Mouse (Mus musculus) hindbrain, embryonic 14.5 days (tissue): ENCODE measurements around the gene Lasp1. TPM values are rescaled to one million over a fixed set of nuclear protein-coding genes. Genes with fewer than 3 reads are reported as not detected.

Source experiments
- ATAC-seq: fragments of 200-750 bp; cut with Nextera tagmentation; 2 replicates; pipeline ENCODE4 v1.8.0; 2017; ENCODE audit warnings: moderate number of reproducible peaks, mild to moderate bottlenecking, moderate TSS enrichment, moderate library complexity; ENCODE audit not compliant: low FRiP score
- DNase-seq: peaks from one replicate; pipeline ENCODE4 v3.0.0-alpha.2; 2015; ENCODE audit warnings: low spot score
- H3K27ac ChIP-seq: fragments of 300-500 bp; sonication (generic); 2 replicates; pipeline ENCODE4 v1.5.1; 2014; ENCODE audit warnings: mild to moderate bottlenecking, moderate library complexity
- H3K27me3 ChIP-seq: fragments of 300-500 bp; sonication (generic); 2 replicates; pipeline ENCODE4 v1.6.1; 2014; ENCODE audit warnings: mild to moderate bottlenecking, low read length, mixed read lengths; ENCODE audit not compliant: control insufficient read depth, insufficient read depth
- H3K36me3 ChIP-seq: fragments of 300-500 bp; sonication (generic); replicated peaks from 2 replicates; pipeline ENCODE4 v1.6.1; 2014; ENCODE audit not compliant: control insufficient read depth, insufficient read depth
- H3K4me1 ChIP-seq: fragments of 300-500 bp; sonication (generic); replicated peaks from 2 replicates; pipeline ENCODE4 v1.6.1; 2014; ENCODE audit warnings: antibody characterized with exemption, low read length, mixed read lengths; ENCODE audit not compliant: control insufficient read depth, insufficient read depth
- H3K4me2 ChIP-seq: fragments of 300-500 bp; sonication (generic); replicated peaks from 2 replicates; pipeline ENCODE4 v1.6.1; 2014; ENCODE audit warnings: mild to moderate bottlenecking, moderate library complexity
- H3K4me3 ChIP-seq: fragments of 300-500 bp; sonication (generic); replicated peaks from 2 replicates; pipeline ENCODE4 v1.5.1; 2014; ENCODE audit warnings: mild to moderate bottlenecking, low read length
- H3K9ac ChIP-seq: fragments of 300-500 bp; sonication (generic); 2 replicates; pipeline ENCODE4 v1.6.1; 2014
- H3K9me3 ChIP-seq: fragments of 300-500 bp; sonication (generic); 2 replicates; pipeline ENCODE4 v1.6.1; 2016; ENCODE audit warnings: low read length; ENCODE audit not compliant: control insufficient read depth
- WGBS: fragments of 180-500 bp; shearing (Covaris S2); extraction: QIAGEN DNeasy Blood & Tissue Kit; methylation state at CpG from one replicate; pipeline ENCODE4 v1.1.7; 2014; 5-methylcytosine and 5-hydroxymethylcytosine counted together
- polyA plus RNA-seq: library from polyadenylated mRNA; unstranded; fragments of >200 nt; fragmentation: Nextera tagmentation; extraction: Ambion mirVana; gene quantifications from 2 replicates; pipeline ENCODE4 v1.2.1, GENCODE M21; 2014

Lasp1 gene
- polyA plus RNA-seq, 1 experiment from 2014 or later = 110 TPM

- peaks cover 74% of the 10 kb centered on the region for H3K4me1 ChIP-seq
- H3K9me3 ChIP-seq = no peaks in the 10 kb centered on the region
- no peak for ATAC-seq
- 43% methylated on average over 7 of the region's 7 CpGs for WGBS
- peak overlapping the region; percentile 38; the same call in 1 of the 2 replicates for H3K9ac ChIP-seq
- no peak for DNase-seq
- peak overlapping the region; percentile 74 for H3K27ac ChIP-seq
- no peak overlapping the region for H3K4me3 ChIP-seq
- peaks cover 38% of the 10 kb centered on the region for H3K36me3 ChIP-seq
- no peaks in the 10 kb centered on the region for H3K27me3 ChIP-seq
- peak overlapping the region; percentile 36 for H3K4me2 ChIP-seq
Observed at GRCm38 (mm10) chr11:97806613-97806964, 7.8 kb downstream of the Lasp1 start.

GRCm38 (mm10) chr11:97807626-97808025 is 8.8 kb downstream of the Lasp1 start:
- ATAC-seq (no peak), DNase-seq (no peak)
- H3K27ac ChIP-seq = peak overlapping the region; percentile 57; the same call in 1 of the 2 replicates
- peaks cover 78% of the 10 kb centered on the region for H3K4me1 ChIP-seq
- H3K36me3 ChIP-seq = peaks cover 38% of the 10 kb centered on the region
- H3K4me2 ChIP-seq = no peak overlapping the region
- H3K4me3 ChIP-seq = no peak overlapping the region
- WGBS = 51% methylated on average over 6 of the region's 6 CpGs
- H3K9ac ChIP-seq = no peak overlapping the region
- no peaks in the 10 kb centered on the region for H3K9me3 ChIP-seq
- H3K27me3 ChIP-seq = no peaks in the 10 kb centered on the region

- DNase-seq (no peak), ATAC-seq (no peak)
- peak overlapping the region; percentile 57; the same call in 1 of the 2 replicates for H3K27ac ChIP-seq
Observed at GRCm38 (mm10) chr11:97808093-97808492, 9.3 kb downstream of the Lasp1 start.

GRCm38 (mm10) chr11:97808621-97809234 is 9.9 kb downstream of the Lasp1 start:
- H3K27ac ChIP-seq = no peak overlapping the region
- no peak overlapping the region for H3K9ac ChIP-seq
- H3K27me3 ChIP-seq = no peaks in the 10 kb centered on the region
- WGBS = 45% methylated on average over 5 of the region's 5 CpGs
- H3K9me3 ChIP-seq = no peaks in the 10 kb centered on the region
- no peak overlapping the region for H3K4me2 ChIP-seq
- DNase-seq = no peak
- peaks cover 41% of the 10 kb centered on the region for H3K36me3 ChIP-seq
- H3K4me1 ChIP-seq = peaks cover 87% of the 10 kb centered on the region
- H3K4me3 ChIP-seq = no peak overlapping the region
- ATAC-seq = no peak

More at GRCm38 (mm10) chr11:97808093-97808492, 9.3 kb downstream of the Lasp1 start:
- H3K36me3 ChIP-seq = peaks cover 38% of the 10 kb centered on the region
- H3K9me3 ChIP-seq = no peaks in the 10 kb centered on the region
- peaks cover 82% of the 10 kb centered on the region for H3K4me1 ChIP-seq
- 63% methylated on average over 2 of the region's 2 CpGs for WGBS
- no peaks in the 10 kb centered on the region for H3K27me3 ChIP-seq
- H3K9ac ChIP-seq = no peak overlapping the region
- no peak overlapping the region for H3K4me3 ChIP-seq
- no peak overlapping the region for H3K4me2 ChIP-seq

GRCm38 (mm10) chr11:97809235-97810121 is 10.7 kb downstream of the Lasp1 start:
- 72% methylated on average over 7 of the region's 7 CpGs for WGBS

GRCm38 (mm10) chr11:97810356-97810755 is 11.6 kb downstream of the Lasp1 start:
- Histone ChIP-seq H3K4me1 (peaks cover 75% of the 10 kb centered on the region), H3K9me3 (no peaks in the 10 kb centered on the region), H3K4me3 (no peak overlapping the region), H3K27me3 (no peaks in the 10 kb centered on the region), H3K27ac (0 out of 2 replicates have a peak overlapping the region, but pooled peaks have one; percentile 95), H3K9ac (no peak overlapping the region), H3K36me3 (peaks cover 58% of the 10 kb centered on the region), H3K4me2 (no peak overlapping the region)
- ATAC-seq (no peak), DNase-seq (no peak)
- 86% methylated on average over 7 of the region's 7 CpGs for WGBS

More at GRCm38 (mm10) chr11:97809235-97810121, 10.7 kb downstream of the Lasp1 start:
- DNase-seq (no peak), ATAC-seq (no peak)
- Histone ChIP-seq H3K4me1 (peaks cover 84% of the 10 kb centered on the region), H3K36me3 (peaks cover 49% of the 10 kb centered on the region), H3K27ac (no peak overlapping the region), H3K27me3 (no peaks in the 10 kb centered on the region), H3K9me3 (no peaks in the 10 kb centered on the region), H3K9ac (no peak overlapping the region; the same call in 1 of the 2 replicates), H3K4me2 (no peak overlapping the region), H3K4me3 (no peak overlapping the region)

- H3K4me2 ChIP-seq = no peak overlapping the region
- H3K4me1 ChIP-seq = peaks cover 69% of the 10 kb centered on the region
- no peaks in the 10 kb centered on the region for H3K27me3 ChIP-seq
- 12% methylated on average over 3 of the region's 3 CpGs for WGBS
- H3K36me3 ChIP-seq = peaks cover 64% of the 10 kb centered on the region
- H3K9ac ChIP-seq = no peak overlapping the region
- H3K27ac ChIP-seq = peak overlapping the region; percentile 95
- H3K4me3 ChIP-seq = no peak overlapping the region
- ATAC-seq = no peak
- no peak for DNase-seq
- no peaks in the 10 kb centered on the region for H3K9me3 ChIP-seq
Observed at GRCm38 (mm10) chr11:97810970-97811369, 12.2 kb downstream of the Lasp1 start.

- H3K36me3 ChIP-seq = peaks cover 72% of the 10 kb centered on the region
- peak overlapping the region; percentile 46 for H3K4me2 ChIP-seq
- no peak for DNase-seq
- peak overlapping the region; percentile 95 for H3K27ac ChIP-seq
- no peak for ATAC-seq
- H3K4me1 ChIP-seq = peaks cover 61% of the 10 kb centered on the region
- WGBS = 16% methylated on average over 12 of the region's 13 CpGs
- peak overlapping the region; percentile 50 for H3K9ac ChIP-seq
- no peaks in the 10 kb centered on the region for H3K27me3 ChIP-seq
- H3K4me3 ChIP-seq = no peak overlapping the region
- no peaks in the 10 kb centered on the region for H3K9me3 ChIP-seq
Observed at GRCm38 (mm10) chr11:97811569-97812362, 13.0 kb downstream of the Lasp1 start.

- DNase-seq (peak; percentile 73), ATAC-seq (peak; percentile 84)
- Histone ChIP-seq H3K4me3 (no peak overlapping the region), H3K4me1 (peaks cover 61% of the 10 kb centered on the region), H3K9ac (peak overlapping the region; percentile 50), H3K36me3 (peaks cover 71% of the 10 kb centered on the region), H3K9me3 (no peaks in the 10 kb centered on the region), H3K4me2 (peak overlapping the region; percentile 46), H3K27me3 (no peaks in the 10 kb centered on the region), H3K27ac (peak overlapping the region; percentile 95)
- 13% methylated on average over 3 of the region's 3 CpGs for WGBS
Observed at GRCm38 (mm10) chr11:97812491-97812921, 13.7 kb downstream of the Lasp1 start.
